Mouse (Mus musculus) spleen, adult 2 months (tissue): Measurements from ENCODE around the gene Dydc1. TPM values are rescaled to one million over a fixed set of nuclear protein-coding genes. Genes with fewer than 3 reads are reported as not detected.
"Not testable (repeated sequence)": the region's sequence is repeated elsewhere in the genome, so short reads cannot be mapped to it uniquely, and the experiment has no call there.

ENCODE experiments used
- DNase-seq, 2 experiments: peaks; one replicate each; pipeline versions ENCODE4 v3.0.0 to v3.0.0-alpha.2; 2012 to 2021; ENCODE audit warnings: low spot score in 2 of 2, low read depth in 1 of 2
- H3K27ac ChIP-seq: fragments of 200-500 bp; 2 replicates; pipeline ENCODE4 v1.5.1; 2012; ENCODE audit warnings: low read length, inconsistent platforms; ENCODE audit not compliant: insufficient read depth
- H3K27me3 ChIP-seq: fragments of 200-500 bp; 2 replicates; pipeline ENCODE4 v1.6.1; 2012; ENCODE audit warnings: mild to moderate bottlenecking, moderate library complexity, low read length, inconsistent platforms; ENCODE audit not compliant: control insufficient read depth, insufficient read depth
- H3K36me3 ChIP-seq: fragments of 200-500 bp; 2 replicates; pipeline ENCODE4 v1.6.1; 2012; ENCODE audit warnings: mild to moderate bottlenecking, low read length, inconsistent platforms; ENCODE audit not compliant: control insufficient read depth, insufficient read depth
- H3K4me1 ChIP-seq: fragments of 200-500 bp; 2 replicates; pipeline ENCODE4 v1.6.1; 2011; ENCODE audit warnings: inconsistent platforms; ENCODE audit not compliant: control insufficient read depth, insufficient read depth, insufficient read length
- H3K4me3 ChIP-seq: fragments of 200-500 bp; 2 replicates; pipeline ENCODE4 v1.5.1; 2011; ENCODE audit warnings: mild to moderate bottlenecking, inconsistent platforms; ENCODE audit not compliant: insufficient read depth, insufficient read length; ENCODE audit errors: extremely low read depth
- CTCF ChIP-seq: fragments of 200-500 bp; IDR thresholded peaks from 2 replicates; pipeline ENCODE4 v1.5.1; 2011; ENCODE audit warnings: mild to moderate bottlenecking, inconsistent platforms; ENCODE audit not compliant: insufficient read depth, insufficient read length, insufficient replicate concordance; ENCODE audit errors: extremely low read depth
- POLR2A ChIP-seq: fragments of 200-500 bp; IDR thresholded peaks from 2 replicates; pipeline ENCODE4 v1.6.1; 2011; ENCODE audit warnings: low read depth, low read length, inconsistent platforms
- WGBS: fragments of 180-500 bp; shearing (Covaris S2); methylation state at CpG from one replicate; pipeline ENCODE4 v1.1.7; 2018; 5-methylcytosine and 5-hydroxymethylcytosine counted together
- polyA plus RNA-seq: library from polyadenylated mRNA; depleted of rRNA; stranded (reverse); fragments of >200 nt; gene quantifications from 2 replicates; pipeline ENCODE4 v1.2.3, GENCODE M21; 2012

Gene Dydc1
- polyA plus RNA-seq, 1 experiment, result not detected

- Histone ChIP-seq H3K27ac (no peak overlapping the region), H3K36me3 (no peaks in the 10 kb centered on the region), H3K27me3 (no peaks in the 10 kb centered on the region), H3K4me3 (no peak overlapping the region), H3K4me1 (no peaks in the 10 kb centered on the region; the same call in none of the 2 replicates)
- peak in 1 of 2 experiments; percentile 59 for DNase-seq
- TF ChIP-seq CTCF, result peak; percentile 89; the same call in 1 of the 2 replicates
- TF ChIP-seq POLR2A, result no peak
- WGBS, result 35% methylated on average over 6 of the region's 6 CpGs
These were observed 37.4 kb upstream of the Dydc1 start for GRCm38 (mm10) chr14:41035146-41035798.

GRCm38 (mm10) chr14:41047402-41047801 is 25.3 kb upstream of the Dydc1 start:
- 78% methylated on average over 2 of the region's 2 CpGs for WGBS
- DNase-seq, result no peak
- TF ChIP-seq CTCF, result no peak
- TF ChIP-seq POLR2A, result no peak

GRCm38 (mm10) chr14:41050471-41050870 is 22.2 kb upstream of the Dydc1 start:
- WGBS, result 61% methylated on average over 6 of the region's 6 CpGs
- Histone ChIP-seq H3K27me3 (no peaks in the 10 kb centered on the region; the same call in 1 of the 2 replicates), H3K4me1 (no peaks in the 10 kb centered on the region), H3K36me3 (no peaks in the 10 kb centered on the region), H3K27ac (no peak overlapping the region), H3K4me3 (no peak overlapping the region)
- TF ChIP-seq CTCF, result no peak
- TF ChIP-seq POLR2A, result no peak
- DNase-seq, result peak in 1 of 2 experiments; percentile 7

More at GRCm38 (mm10) chr14:41047402-41047801, 25.3 kb upstream of the Dydc1 start:
- H3K36me3 ChIP-seq, result no peaks in the 10 kb centered on the region
- no peak overlapping the region for H3K27ac ChIP-seq
- no peaks in the 10 kb centered on the region for H3K4me1 ChIP-seq
- H3K4me3 ChIP-seq, result no peak overlapping the region
- H3K27me3 ChIP-seq, result no peaks in the 10 kb centered on the region; the same call in 1 of the 2 replicates

- no peak for TF ChIP-seq CTCF
- no peak for TF ChIP-seq POLR2A
- Histone ChIP-seq H3K4me3 (no peak overlapping the region), H3K36me3 (no peaks in the 10 kb centered on the region), H3K27ac (no peak overlapping the region), H3K27me3 (no peaks in the 10 kb centered on the region), H3K4me1 (no peaks in the 10 kb centered on the region)
- no peak for DNase-seq
- WGBS, result 66% methylated on average over 5 of the region's 5 CpGs
These were observed 20.2 kb upstream of the Dydc1 start for GRCm38 (mm10) chr14:41052481-41052880.

- 33% methylated on average over 3 of the region's 4 CpGs for WGBS
- not testable (repeated sequence) for H3K36me3 ChIP-seq, H3K27me3 ChIP-seq, DNase-seq, H3K27ac ChIP-seq, H3K4me1 ChIP-seq, H3K4me3 ChIP-seq
These were observed 19.5 kb upstream of the Dydc1 start for GRCm38 (mm10) chr14:41053190-41053589.

- Histone ChIP-seq H3K27ac (no peak overlapping the region), H3K4me3 (no peak overlapping the region), H3K4me1 (no peaks in the 10 kb centered on the region), H3K27me3 (no peaks in the 10 kb centered on the region), H3K36me3 (no peaks in the 10 kb centered on the region)
- DNase-seq, result no peak
- TF ChIP-seq POLR2A (no peak), CTCF (no peak)
- 41% methylated on average over 2 of the region's 2 CpGs for WGBS
These were observed 7.5 kb upstream of the Dydc1 start for GRCm38 (mm10) chr14:41065168-41065567.

GRCm38 (mm10) chr14:41066416-41066815 is 6.3 kb upstream of the Dydc1 start:
- 44% methylated on average over 1 of the region's 1 CpGs for WGBS
- Histone ChIP-seq H3K36me3 (no peaks in the 10 kb centered on the region), H3K4me3 (no peak overlapping the region), H3K27ac (no peak overlapping the region), H3K4me1 (no peaks in the 10 kb centered on the region), H3K27me3 (no peaks in the 10 kb centered on the region)
- no peak for TF ChIP-seq CTCF
- DNase-seq, result no peak
